Mouse (Mus musculus) liver, embryonic 14.5 days (tissue): ENCODE measurements around the gene Lyz2. TPM values are rescaled to one million over a fixed set of nuclear protein-coding genes. Genes with fewer than 3 reads are reported as not detected.
"Not testable (repeated sequence)": the region's sequence is repeated elsewhere in the genome, so short reads cannot be mapped to it uniquely, and the experiment has no call there.

Experiments used
- ATAC-seq: fragments of 200-750 bp; cut with Nextera tagmentation; 2 replicates; pipeline ENCODE4 v1.8.0; 2017; ENCODE audit warnings: moderate number of reproducible peaks, mild to moderate bottlenecking, moderate library complexity; ENCODE audit not compliant: insufficient read depth
- DNase-seq, 3 experiments: peaks; one replicate each; pipeline ENCODE4 v3.0.0-alpha.2; 2012 to 2013; ENCODE audit warnings: low read depth in 3 of 3, low spot score in 3 of 3
- H3K27ac ChIP-seq: fragments of 300-500 bp; sonication (generic); 2 replicates; pipeline ENCODE4 v1.5.1; 2014; ENCODE audit warnings: moderate library complexity, mild to moderate bottlenecking, control low read depth, inconsistent platforms
- H3K27me3 ChIP-seq: fragments of 300-500 bp; sonication (generic); 2 replicates; pipeline ENCODE4 v1.6.1; 2014; ENCODE audit warnings: mild to moderate bottlenecking, low read length, moderate library complexity; ENCODE audit not compliant: control insufficient read depth, insufficient read depth
- H3K36me3 ChIP-seq: fragments of 300-500 bp; sonication (generic); replicated peaks from 2 replicates; pipeline ENCODE4 v1.6.1; 2014; ENCODE audit warnings: low read depth; ENCODE audit not compliant: control insufficient read depth, insufficient read depth
- H3K4me1 ChIP-seq, 2 experiments: fragments of 200-500 bp in 1 of 2; fragments of 300-500 bp in 1 of 2; sonication (generic) in 1 of 2; replicated peaks; 2 replicates each; pipeline ENCODE4 v1.6.1; 2012 to 2014; ENCODE audit warnings: antibody characterized with exemption in 1 of 2, inconsistent platforms in 1 of 2, low read length in 1 of 2; ENCODE audit not compliant: control insufficient read depth in 2 of 2, insufficient read depth in 2 of 2
- H3K4me2 ChIP-seq: fragments of 300-500 bp; sonication (generic); 2 replicates; pipeline ENCODE4 v1.6.1; 2014; ENCODE audit warnings: low read depth, mild to moderate bottlenecking, control low read depth, moderate library complexity
- H3K4me3 ChIP-seq, 2 experiments: fragments of 200-500 bp in 1 of 2; fragments of 300-500 bp in 1 of 2; sonication (generic) in 1 of 2; 2 replicates each; pipeline ENCODE4 v1.5.1; 2012 to 2014; ENCODE audit warnings: low read depth in 2 of 2, low read length in 2 of 2, mild to moderate bottlenecking in 2 of 2, control low read depth in 1 of 2, inconsistent platforms in 1 of 2, moderate library complexity in 1 of 2; ENCODE audit not compliant: insufficient read depth in 1 of 2
- H3K9ac ChIP-seq: fragments of 300-500 bp; sonication (generic); replicated peaks from 2 replicates; pipeline ENCODE4 v1.6.1; 2014; ENCODE audit warnings: mild to moderate bottlenecking, control low read depth, moderate library complexity
- H3K9me3 ChIP-seq: fragments of 300-500 bp; sonication (generic); 2 replicates; pipeline ENCODE4 v1.6.1; 2016; ENCODE audit warnings: low read length, mixed read lengths; ENCODE audit not compliant: control insufficient read depth
- CTCF ChIP-seq: IDR thresholded peaks from 2 replicates; pipeline ENCODE4 v1.5.1; 2016; ENCODE audit warnings: antibody characterized with exemption, low read depth, control low read depth
- EP300 ChIP-seq: IDR thresholded peaks from 2 replicates; pipeline ENCODE4 v1.6.1; 2016; ENCODE audit warnings: antibody characterized with exemption, low read depth
- WGBS: fragments of 180-500 bp; shearing (Covaris S2); extraction: QIAGEN DNeasy Blood & Tissue Kit; methylation state at CpG from one replicate; pipeline ENCODE4 v1.1.7; 2014; ENCODE audit not compliant: insufficient replicate concordance; 5-methylcytosine and 5-hydroxymethylcytosine counted together
- polyA plus RNA-seq, 2 experiments: library from polyadenylated mRNA; depleted of rRNA in 1 of 2; stranded (reverse) in 1 of 2; unstranded in 1 of 2; fragments of >200 nt; fragmentation: Nextera tagmentation in 1 of 2; extraction: Ambion mirVana in 1 of 2; gene quantifications; 2 replicates each; pipeline versions ENCODE4 v1.2.1 to v1.2.3; 2012 to 2014

The Lyz2 gene
- polyA plus RNA-seq, 2 experiments: 95.5 to 323 TPM

DNA sequence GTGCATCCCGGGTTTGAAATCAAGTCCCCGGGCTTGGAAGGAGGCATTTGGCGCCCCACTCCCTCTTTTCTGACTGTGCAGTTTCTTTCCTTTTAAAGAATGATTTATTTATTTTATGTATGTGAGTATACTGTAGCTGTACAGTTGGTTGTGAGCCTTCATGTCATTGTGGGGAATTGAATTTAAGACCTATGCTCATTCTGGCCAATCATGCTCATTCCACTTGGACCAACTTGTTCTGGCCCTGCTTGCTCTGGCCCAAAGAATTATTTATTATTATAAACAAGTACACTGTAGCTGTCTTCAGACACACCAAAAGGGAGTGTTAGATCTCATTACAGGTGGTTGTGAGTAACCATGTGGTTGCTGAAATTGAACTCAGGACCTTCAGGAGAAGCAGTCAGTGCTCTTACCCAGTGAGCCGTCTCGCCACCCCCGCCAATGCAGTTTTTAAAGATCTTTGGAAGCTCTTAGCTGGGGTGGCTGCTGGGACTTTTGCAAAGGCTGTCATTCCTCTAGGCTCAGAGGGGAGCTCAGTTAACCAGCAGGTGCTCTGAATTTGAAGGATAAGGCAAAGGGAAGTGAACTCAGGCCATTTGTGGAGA, 4.3 kb upstream of the Lyz2 start:
- Histone ChIP-seq H3K4me1 (peaks cover 0 to 5% of the 10 kb centered on the region in 2 experiments; a peak in 1 of 4 replicates), H3K9ac (no peak overlapping the region), H3K36me3 (no peaks in the 10 kb centered on the region), H3K27me3 (no peaks in the 10 kb centered on the region), H3K4me3 (no peak overlapping the region), H3K4me2 (no peak overlapping the region), H3K27ac (no peak overlapping the region), H3K9me3 (no peaks in the 10 kb centered on the region)
- TF ChIP-seq CTCF (no peak), EP300 (no peak)
- WGBS: 73% methylated on average over 6 of the region's 6 CpGs
- DNase-seq: no peak
- no peak for ATAC-seq

DNA sequence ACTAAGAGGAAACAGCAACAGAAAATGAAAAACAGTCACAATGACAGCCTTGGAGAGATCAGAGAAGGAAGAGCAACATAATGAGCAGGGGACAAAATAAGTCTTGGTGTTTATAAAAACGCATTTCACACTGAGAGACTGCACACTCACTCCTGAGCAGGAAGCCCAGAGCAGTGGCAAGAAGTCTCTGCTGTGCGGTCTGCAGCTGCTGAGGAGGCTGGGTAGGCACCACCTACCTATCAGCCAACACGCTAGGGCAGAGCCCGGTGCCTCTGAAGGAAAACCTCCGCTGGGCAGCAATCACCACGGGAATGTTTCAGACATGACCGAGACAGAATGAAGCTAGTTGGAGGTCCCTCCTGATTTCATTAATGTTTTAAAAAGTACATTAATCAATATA, 3.5 kb upstream of the Lyz2 start:
- ATAC-seq, H3K4me2 ChIP-seq, H3K36me3 ChIP-seq, H3K9me3 ChIP-seq, DNase-seq, H3K27ac ChIP-seq, H3K4me3 ChIP-seq, H3K4me1 ChIP-seq, H3K9ac ChIP-seq, H3K27me3 ChIP-seq: not testable (repeated sequence)
- WGBS: 36% methylated on average over 3 of the region's 7 CpGs

DNA sequence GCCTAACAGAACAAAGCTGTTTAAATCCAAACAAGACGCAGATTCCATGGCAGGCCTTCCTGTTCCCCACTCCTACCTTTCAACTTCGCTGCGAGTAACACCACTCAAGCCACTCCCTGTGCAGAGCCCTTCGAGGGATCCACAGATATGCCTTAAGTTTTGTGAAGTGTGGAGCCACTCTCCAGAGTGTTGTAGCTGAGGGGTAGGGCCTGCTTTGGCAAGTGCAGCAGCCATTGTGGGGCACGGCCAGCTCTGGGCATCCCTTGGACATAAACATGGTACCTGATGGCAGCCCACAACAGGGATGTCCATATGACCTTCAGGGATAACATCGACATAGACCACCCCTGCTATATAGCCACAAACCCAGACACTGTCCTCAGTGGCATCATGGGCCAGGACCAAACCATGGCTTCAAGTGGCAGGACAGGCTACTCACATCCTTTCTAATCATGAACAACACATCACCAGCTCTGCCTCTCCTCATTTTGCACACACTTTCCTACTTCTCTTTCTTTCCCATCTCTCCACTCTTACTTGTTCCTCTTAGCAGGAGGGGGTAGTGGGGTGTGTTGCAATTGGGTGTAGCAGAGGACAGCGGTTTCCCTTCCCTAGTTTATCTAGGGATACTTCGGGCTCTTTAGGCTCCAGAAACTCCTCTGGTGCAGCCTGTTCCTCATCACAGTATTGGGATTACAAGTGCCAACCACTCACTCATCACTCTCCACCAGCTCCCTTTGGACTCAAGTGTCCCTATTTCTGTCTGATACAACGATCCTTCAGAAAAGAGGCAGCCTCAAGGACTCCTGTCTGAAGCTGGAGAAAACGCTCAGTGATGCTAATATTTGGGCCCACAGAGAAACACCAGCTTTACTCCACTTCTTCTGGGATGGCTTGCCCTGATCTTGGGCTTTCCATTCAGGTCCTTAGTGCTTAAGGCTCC, 2.7 kb upstream of the Lyz2 start:
- no peak overlapping the region for H3K4me3 ChIP-seq
- TF ChIP-seq CTCF: no peak
- no peak for TF ChIP-seq EP300
- 60% methylated on average over 10 of the region's 10 CpGs for WGBS
- no peak overlapping the region for H3K4me2 ChIP-seq
- H3K27ac ChIP-seq: no peak overlapping the region
- H3K36me3 ChIP-seq: no peaks in the 10 kb centered on the region
- H3K27me3 ChIP-seq: no peaks in the 10 kb centered on the region
- no peaks in the 10 kb centered on the region for H3K9me3 ChIP-seq
- peaks cover 0 to 5% of the 10 kb centered on the region in 2 experiments; a peak in 1 of 4 replicates for H3K4me1 ChIP-seq
- ATAC-seq (no peak), DNase-seq (no peak)
- H3K9ac ChIP-seq: no peak overlapping the region

DNA sequence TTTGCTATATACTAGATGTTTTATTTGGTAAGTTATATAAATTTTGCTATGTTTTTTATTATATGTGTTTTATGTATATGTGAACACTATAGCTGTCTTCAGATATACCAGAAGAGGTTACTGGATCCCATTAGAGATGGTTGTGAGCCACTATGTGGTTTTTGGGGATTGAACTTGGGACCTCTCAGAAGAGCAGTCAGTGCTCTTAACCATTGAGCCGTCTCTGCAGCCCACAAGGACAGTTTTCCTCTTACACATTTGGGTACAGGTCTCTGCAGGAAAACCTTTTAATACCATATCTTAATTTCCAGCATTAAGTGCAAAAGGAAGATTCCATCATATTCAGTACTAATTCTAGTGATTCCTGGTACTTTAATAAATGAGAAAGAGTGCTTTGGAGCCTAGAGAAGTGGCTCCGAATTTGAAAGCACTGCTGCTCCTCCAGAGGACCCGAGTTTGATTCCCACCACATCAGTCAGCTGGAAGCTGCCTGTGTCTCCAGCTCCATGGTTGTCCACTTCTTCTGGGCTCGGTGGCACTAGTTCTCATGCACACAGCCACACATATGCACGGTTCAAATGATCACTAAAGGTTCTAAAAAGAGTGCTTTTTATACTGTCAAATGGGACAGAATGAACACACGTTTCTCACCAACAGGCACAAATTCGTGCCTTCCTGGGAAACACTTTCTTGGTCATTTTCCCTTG, 1.9 kb upstream of the Lyz2 start:
- H3K9ac ChIP-seq: no peak overlapping the region
- no peak overlapping the region for H3K27ac ChIP-seq
- DNase-seq: no peak
- no peak overlapping the region for H3K4me3 ChIP-seq
- H3K36me3 ChIP-seq: no peaks in the 10 kb centered on the region
- peaks cover 0 to 5% of the 10 kb centered on the region in 2 experiments; a peak in 1 of 4 replicates for H3K4me1 ChIP-seq
- no peak for ATAC-seq
- TF ChIP-seq EP300 (no peak), CTCF (no peak)
- H3K4me2 ChIP-seq: no peak overlapping the region
- H3K9me3 ChIP-seq: no peaks in the 10 kb centered on the region
- 49% methylated on average over 7 of the region's 7 CpGs for WGBS
- H3K27me3 ChIP-seq: no peaks in the 10 kb centered on the region

DNA sequence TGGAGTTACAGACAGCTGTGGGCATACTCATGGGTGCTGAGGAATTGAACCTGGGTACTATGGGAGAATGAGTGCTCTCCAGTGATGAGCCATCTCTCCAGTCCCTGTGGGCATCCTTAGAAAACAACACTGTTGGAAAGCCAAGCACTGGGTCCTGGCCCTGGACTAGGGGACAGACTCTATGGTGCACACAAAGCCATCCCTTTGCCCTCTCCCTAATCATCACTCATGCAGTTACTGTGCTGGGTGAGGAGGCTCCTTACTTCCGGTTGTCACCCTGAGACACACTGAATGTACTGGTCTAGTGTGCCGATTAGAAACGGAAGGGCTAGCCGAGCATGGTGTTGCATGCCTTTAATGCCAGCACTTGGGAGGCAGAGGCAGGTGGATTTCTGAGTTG, 1.1 kb upstream of the Lyz2 start:
- not testable (repeated sequence) for H3K4me2 ChIP-seq, H3K4me1 ChIP-seq, DNase-seq, H3K4me3 ChIP-seq, ATAC-seq, H3K36me3 ChIP-seq, H3K9ac ChIP-seq, H3K27ac ChIP-seq, H3K27me3 ChIP-seq, H3K9me3 ChIP-seq
- 46% methylated on average over 4 of the region's 4 CpGs for WGBS
